Mouse (Mus musculus) megakaryocyte, embryonic 14.5 days (primary cell): Measurements from ENCODE around the gene Olfr424.

Source experiments
- FLI1 ChIP-seq: IDR thresholded peaks from 2 replicates; pipeline ENCODE4 v1.6.1; 2012; ENCODE audit warnings: low read length, inconsistent platforms, mixed read lengths
- GATA1 ChIP-seq: IDR thresholded peaks from 3 replicates; pipeline ENCODE4 v1.6.1; 2012; ENCODE audit warnings: mixed read lengths, low read length, inconsistent platforms, borderline replicate concordance

DNA sequence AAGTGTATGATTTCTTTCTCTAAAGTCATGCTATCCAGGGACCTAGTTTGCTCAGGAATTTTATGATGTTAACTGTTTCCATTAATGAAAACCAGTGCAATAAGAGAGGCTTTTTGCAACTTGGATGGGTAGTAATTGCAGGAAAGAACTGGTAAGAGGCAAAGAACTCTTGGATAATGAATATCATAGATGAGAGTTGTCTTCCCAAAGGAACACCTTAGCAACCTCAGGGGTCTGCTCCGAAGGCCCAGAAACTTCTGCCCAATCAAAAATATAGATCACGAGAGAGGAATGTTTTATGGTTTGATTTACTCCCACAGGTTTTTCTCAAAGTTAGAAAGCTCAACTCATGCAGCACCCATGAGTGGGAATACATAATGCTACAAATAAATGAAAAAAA lies 47.3 kb upstream of the Olfr424 start, which contains the start of gene Olfr429:
- TF ChIP-seq GATA1 (no peak), FLI1 (no peak)
